Mouse (Mus musculus): ENCODE data around the gene Cmss1.

- TF ChIP-seq GATA1 (IDR thresholded peaks at IDR 0.05; ENCODE audit: low read length) (no peak), TAL1 (IDR thresholded peaks at IDR 0.05; ENCODE audit: low read length) (no peak)
These were observed 217.0 kb downstream of the Cmss1 start for GRCm38 (mm10) chr16:57389566-57390251.
